Mouse (Mus musculus): Measurements from ENCODE around the gene Tmem243. TPM values are rescaled to one million over a fixed set of nuclear protein-coding genes. Genes with fewer than 3 reads are reported as not detected.

The Tmem243 gene
- polyA plus RNA-seq (2014; fragmentation: Nextera tagmentation; extraction: Ambion mirVana) = 8.7 and 11.4 TPM in 2 replicates

- WGBS (ENCODE audit: insufficient replicate concordance) = under 1% methylated on average over 57 of the region's 59 CpGs
Observed at GRCm38 (mm10) chr5:9100207-9100848, at the start of gene Tmem243. Gene Tmem243 (plus strand): TSS chr5:9100668.

GRCm38 (mm10) chr5:9056020-9056660 lies 44.3 kb upstream of the Tmem243 start:
- WGBS (ENCODE audit: insufficient replicate concordance) = 21% methylated on average over 3 of the region's 3 CpGs
- Histone ChIP-seq H3K36me3 (ENCODE audit: control insufficient read depth, insufficient read depth, low read length) (no peaks in the 10 kb centered on the region), H3K4me3 (ENCODE audit: low read depth, low read length) (no peak overlapping the region), H3K4me2 (no peak overlapping the region), H3K27me3 (ENCODE audit: control insufficient read depth, insufficient read depth, low read length) (no peaks in the 10 kb centered on the region), H3K9ac (ENCODE audit: low read depth, low read length) (no peak overlapping the region), H3K9me3 (replicated peaks; ENCODE audit: control insufficient read depth, low read length) (no peaks in the 10 kb centered on the region), H3K27ac (ENCODE audit: low read depth, low read length) (no peak overlapping the region), H3K4me1 (ENCODE audit: control insufficient read depth, insufficient read depth, low read length) (no peaks in the 10 kb centered on the region)
- 0 out of 2 replicates have a peak, but pooled peaks have one; percentile 31 for ATAC-seq (replicated peaks; ENCODE audit: insufficient number of reproducible peaks, low FRiP score, low TSS enrichment)

More at GRCm38 (mm10) chr5:9100207-9100848, at the start of gene Tmem243:
- ATAC-seq (replicated peaks; ENCODE audit: insufficient number of reproducible peaks, low FRiP score, low TSS enrichment) = peak; percentile 95
- peaks cover 5% of the 10 kb centered on the region for H3K9me3 ChIP-seq (replicated peaks; ENCODE audit: control insufficient read depth, low read length)
- H3K9ac ChIP-seq (ENCODE audit: low read depth, low read length) = peak within 1 kb of the TSS; percentile 73
- H3K36me3 ChIP-seq (ENCODE audit: control insufficient read depth, insufficient read depth, low read length) = no peaks in the 10 kb centered on the region
- peaks cover 2% of the 10 kb centered on the region; the same call in 1 of the 2 replicates for H3K4me1 ChIP-seq (ENCODE audit: control insufficient read depth, insufficient read depth, low read length)
- peaks cover 8% of the 10 kb centered on the region for H3K27me3 ChIP-seq (ENCODE audit: control insufficient read depth, insufficient read depth, low read length)
- H3K27ac ChIP-seq (ENCODE audit: low read depth, low read length) = no peak within 1 kb of the TSS
- peak within 1 kb of the TSS; percentile 93 for H3K4me2 ChIP-seq
- peak within 1 kb of the TSS; percentile 88 for H3K4me3 ChIP-seq (ENCODE audit: low read depth, low read length)

- H3K27ac ChIP-seq (ENCODE audit: low read depth, low read length) = no peak overlapping the region
- H3K9me3 ChIP-seq (replicated peaks; ENCODE audit: control insufficient read depth, low read length) = no peaks in the 10 kb centered on the region
- H3K36me3 ChIP-seq (ENCODE audit: control insufficient read depth, insufficient read depth, low read length) = no peaks in the 10 kb centered on the region
- ATAC-seq (replicated peaks; ENCODE audit: insufficient number of reproducible peaks, low FRiP score, low TSS enrichment) = no peak
- H3K9ac ChIP-seq (ENCODE audit: low read depth, low read length) = no peak overlapping the region
- H3K27me3 ChIP-seq (ENCODE audit: control insufficient read depth, insufficient read depth, low read length) = no peaks in the 10 kb centered on the region
- no peaks in the 10 kb centered on the region for H3K4me1 ChIP-seq (ENCODE audit: control insufficient read depth, insufficient read depth, low read length)
- H3K4me3 ChIP-seq (ENCODE audit: low read depth, low read length) = no peak overlapping the region
- 76% methylated on average over 5 of the region's 5 CpGs for WGBS (ENCODE audit: insufficient replicate concordance)
- no peak overlapping the region for H3K4me2 ChIP-seq
Observed at GRCm38 (mm10) chr5:9057277-9057879, 43.1 kb upstream of the Tmem243 start.

GRCm38 (mm10) chr5:9059303-9060023 lies 41.0 kb upstream of the Tmem243 start:
- WGBS (ENCODE audit: insufficient replicate concordance) = 74% methylated on average over 6 of the region's 6 CpGs
- H3K9me3 ChIP-seq (replicated peaks; ENCODE audit: control insufficient read depth, low read length) = no peaks in the 10 kb centered on the region
- no peaks in the 10 kb centered on the region for H3K36me3 ChIP-seq (ENCODE audit: control insufficient read depth, insufficient read depth, low read length)
- H3K9ac ChIP-seq (ENCODE audit: low read depth, low read length) = no peak overlapping the region
- no peaks in the 10 kb centered on the region for H3K27me3 ChIP-seq (ENCODE audit: control insufficient read depth, insufficient read depth, low read length)
- no peaks in the 10 kb centered on the region for H3K4me1 ChIP-seq (ENCODE audit: control insufficient read depth, insufficient read depth, low read length)
- ATAC-seq (replicated peaks; ENCODE audit: insufficient number of reproducible peaks, low FRiP score, low TSS enrichment) = no peak
- H3K4me2 ChIP-seq = no peak overlapping the region
- H3K27ac ChIP-seq (ENCODE audit: low read depth, low read length) = no peak overlapping the region
- no peak overlapping the region for H3K4me3 ChIP-seq (ENCODE audit: low read depth, low read length)

- no peak overlapping the region for H3K4me3 ChIP-seq (ENCODE audit: low read depth, low read length)
- no peaks in the 10 kb centered on the region for H3K36me3 ChIP-seq (ENCODE audit: control insufficient read depth, insufficient read depth, low read length)
- no peaks in the 10 kb centered on the region for H3K4me1 ChIP-seq (ENCODE audit: control insufficient read depth, insufficient read depth, low read length)
- no peaks in the 10 kb centered on the region for H3K27me3 ChIP-seq (ENCODE audit: control insufficient read depth, insufficient read depth, low read length)
- 79% methylated on average over 14 of the region's 14 CpGs for WGBS (ENCODE audit: insufficient replicate concordance)
- no peak for ATAC-seq (replicated peaks; ENCODE audit: insufficient number of reproducible peaks, low FRiP score, low TSS enrichment)
- H3K9ac ChIP-seq (ENCODE audit: low read depth, low read length) = no peak overlapping the region
- no peaks in the 10 kb centered on the region for H3K9me3 ChIP-seq (replicated peaks; ENCODE audit: control insufficient read depth, low read length)
- no peak overlapping the region for H3K4me2 ChIP-seq
- no peak overlapping the region for H3K27ac ChIP-seq (ENCODE audit: low read depth, low read length)
Observed at GRCm38 (mm10) chr5:9060228-9060627, 40.2 kb upstream of the Tmem243 start.

GRCm38 (mm10) chr5:9064217-9064616 lies 36.3 kb upstream of the Tmem243 start:
- H3K36me3 ChIP-seq (ENCODE audit: control insufficient read depth, insufficient read depth, low read length) = no peaks in the 10 kb centered on the region
- H3K27me3 ChIP-seq (ENCODE audit: control insufficient read depth, insufficient read depth, low read length) = no peaks in the 10 kb centered on the region
- WGBS (ENCODE audit: insufficient replicate concordance) = 80% methylated on average over 1 of the region's 1 CpGs
- H3K27ac ChIP-seq (ENCODE audit: low read depth, low read length) = no peak overlapping the region
- H3K4me1 ChIP-seq (ENCODE audit: control insufficient read depth, insufficient read depth, low read length) = no peaks in the 10 kb centered on the region
- H3K9me3 ChIP-seq (replicated peaks; ENCODE audit: control insufficient read depth, low read length) = no peaks in the 10 kb centered on the region
- H3K4me3 ChIP-seq (ENCODE audit: low read depth, low read length) = no peak overlapping the region
- no peak overlapping the region for H3K4me2 ChIP-seq
- H3K9ac ChIP-seq (ENCODE audit: low read depth, low read length) = no peak overlapping the region
- ATAC-seq (replicated peaks; ENCODE audit: insufficient number of reproducible peaks, low FRiP score, low TSS enrichment) = no peak

- Histone ChIP-seq H3K36me3 (ENCODE audit: control insufficient read depth, insufficient read depth, low read length) (no peaks in the 10 kb centered on the region), H3K27me3 (ENCODE audit: control insufficient read depth, insufficient read depth, low read length) (no peaks in the 10 kb centered on the region; the same call in 1 of the 2 replicates), H3K4me3 (ENCODE audit: low read depth, low read length) (no peak overlapping the region), H3K4me2 (no peak overlapping the region), H3K4me1 (ENCODE audit: control insufficient read depth, insufficient read depth, low read length) (no peaks in the 10 kb centered on the region), H3K9ac (ENCODE audit: low read depth, low read length) (no peak overlapping the region), H3K9me3 (replicated peaks; ENCODE audit: control insufficient read depth, low read length) (no peaks in the 10 kb centered on the region), H3K27ac (ENCODE audit: low read depth, low read length) (no peak overlapping the region)
- 43% methylated on average over 2 of the region's 2 CpGs for WGBS (ENCODE audit: insufficient replicate concordance)
- no peak for ATAC-seq (replicated peaks; ENCODE audit: insufficient number of reproducible peaks, low FRiP score, low TSS enrichment)
Observed at GRCm38 (mm10) chr5:9068886-9069285, 31.6 kb upstream of the Tmem243 start.

GRCm38 (mm10) chr5:9069599-9070209 lies 30.8 kb upstream of the Tmem243 start:
- 49% methylated on average over 6 of the region's 6 CpGs for WGBS (ENCODE audit: insufficient replicate concordance)
- no peak overlapping the region for H3K27ac ChIP-seq (ENCODE audit: low read depth, low read length)
- H3K36me3 ChIP-seq (ENCODE audit: control insufficient read depth, insufficient read depth, low read length) = no peaks in the 10 kb centered on the region
- H3K4me1 ChIP-seq (ENCODE audit: control insufficient read depth, insufficient read depth, low read length) = no peaks in the 10 kb centered on the region
- no peak overlapping the region for H3K4me2 ChIP-seq
- no peak overlapping the region for H3K4me3 ChIP-seq (ENCODE audit: low read depth, low read length)
- no peak for ATAC-seq (replicated peaks; ENCODE audit: insufficient number of reproducible peaks, low FRiP score, low TSS enrichment)
- no peak overlapping the region for H3K9ac ChIP-seq (ENCODE audit: low read depth, low read length)
- no peaks in the 10 kb centered on the region for H3K9me3 ChIP-seq (replicated peaks; ENCODE audit: control insufficient read depth, low read length)
- no peaks in the 10 kb centered on the region; the same call in 1 of the 2 replicates for H3K27me3 ChIP-seq (ENCODE audit: control insufficient read depth, insufficient read depth, low read length)
